Mouse (Mus musculus) brain, embryonic 14.5 days (tissue): ENCODE results near the gene Lpp.

Experiments
- CTCF ChIP-seq: fragments of 200-500 bp; IDR thresholded peaks from 2 replicates; pipeline ENCODE4 v1.5.1; 2012; ENCODE audit warnings: inconsistent platforms, mild to moderate bottlenecking, moderate library complexity, borderline replicate concordance; ENCODE audit not compliant: insufficient read depth, insufficient read length; ENCODE audit errors: extremely low read depth
- POLR2A ChIP-seq: fragments of 200-500 bp; IDR thresholded peaks from 2 replicates; pipeline ENCODE4 v1.6.1; 2012; ENCODE audit warnings: mild to moderate bottlenecking, inconsistent platforms, borderline replicate concordance; ENCODE audit not compliant: poor library complexity, insufficient read depth, insufficient read length, severe bottlenecking; ENCODE audit errors: extremely low read depth

GRCm38 (mm10) chr16:25024591-25024990 is 631.3 kb downstream of the Lpp start:
- no peak for TF ChIP-seq CTCF
- TF ChIP-seq POLR2A: no peak
